Mouse (Mus musculus) layer of hippocampus, adult 8-10 months (tissue): ENCODE data around the gene Oxa1l. TPM values are rescaled to one million over a fixed set of nuclear protein-coding genes. Genes with fewer than 3 reads are reported as not detected.

ENCODE experiments used
- DNase-seq, 2 experiments: peaks; one replicate each; pipeline ENCODE4 v3.0.0; 2022; ENCODE audit warnings: low spot score in 2 of 2
- total RNA-seq, 4 experiments: library from RNA; stranded (reverse); gene quantifications; 2 replicates each; pipeline ENCODE4 v1.2.4; 2022

Oxa1l gene
- total RNA-seq, 4 experiments from 2014 or later: 50.0 to 56.6 (median 53.4) TPM

DNA sequence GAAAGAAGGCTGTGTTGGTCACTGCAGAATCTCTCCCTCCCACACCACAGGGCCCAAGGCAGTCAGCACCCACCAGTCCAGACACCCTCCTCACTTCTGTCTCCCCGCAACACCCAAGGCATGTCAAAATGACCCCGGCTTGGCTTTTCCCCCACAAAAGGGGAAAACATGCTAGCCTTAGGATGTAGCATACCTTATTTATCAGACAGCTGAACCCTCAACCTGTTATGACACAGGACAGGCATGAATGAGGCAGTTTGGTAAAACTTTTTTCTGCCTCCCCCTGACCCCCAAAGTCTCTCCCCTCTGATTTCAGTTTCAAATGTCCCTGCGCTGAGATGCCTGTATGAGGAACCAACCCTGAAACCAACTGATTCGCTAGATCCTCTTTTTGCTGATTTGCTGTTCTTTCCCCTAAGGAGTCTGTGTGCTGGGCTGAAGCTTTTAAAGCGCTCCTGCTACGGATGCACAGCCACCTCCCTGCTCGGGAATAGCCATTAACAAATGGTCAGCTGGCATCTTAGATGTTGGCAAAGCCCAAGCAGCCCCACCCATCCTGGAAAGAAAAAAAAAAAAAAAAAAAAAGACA, 48.5 kb downstream of the Oxa1l start:
- no peak for DNase-seq

DNA sequence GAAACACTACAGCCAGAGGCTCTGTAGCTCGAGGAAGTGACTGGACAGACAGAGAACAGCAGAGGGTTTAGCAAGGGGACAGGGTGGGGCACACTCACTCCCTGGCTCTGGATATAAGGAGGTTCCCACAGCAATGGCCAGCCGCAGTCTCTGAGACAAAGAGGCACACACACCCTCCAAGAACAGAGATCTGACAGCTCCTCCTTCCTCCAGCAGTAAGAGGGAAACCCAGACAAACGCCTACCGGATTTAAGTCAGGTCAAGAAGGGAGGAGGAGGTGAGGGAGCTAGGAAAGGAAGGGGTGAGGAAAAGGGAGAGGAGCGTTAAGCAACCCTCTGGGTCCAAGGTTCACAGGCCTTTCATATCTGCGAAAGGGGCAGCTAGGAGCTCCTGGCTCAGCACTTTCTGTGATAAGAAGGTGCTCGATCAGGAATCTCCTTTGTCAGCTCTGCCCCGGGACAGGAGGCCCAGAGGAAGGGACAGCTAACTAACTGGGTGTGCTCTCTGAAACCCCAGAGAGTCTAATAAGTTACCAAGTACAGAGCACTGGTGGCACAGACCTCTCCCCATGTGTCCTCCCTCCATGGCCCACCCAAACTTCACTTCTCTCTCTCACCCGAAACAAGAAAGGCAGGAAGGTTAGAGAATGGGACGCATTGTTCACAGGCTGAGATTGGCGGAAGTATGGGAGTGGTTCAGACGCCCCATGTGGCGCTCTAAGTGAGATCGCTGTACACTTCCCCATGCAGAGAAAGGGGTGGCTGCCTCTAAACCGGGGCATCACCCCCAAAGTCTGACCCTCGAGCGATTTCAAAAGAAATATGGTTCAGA, 49.6 kb downstream of the Oxa1l start:
- no peak for DNase-seq

DNA sequence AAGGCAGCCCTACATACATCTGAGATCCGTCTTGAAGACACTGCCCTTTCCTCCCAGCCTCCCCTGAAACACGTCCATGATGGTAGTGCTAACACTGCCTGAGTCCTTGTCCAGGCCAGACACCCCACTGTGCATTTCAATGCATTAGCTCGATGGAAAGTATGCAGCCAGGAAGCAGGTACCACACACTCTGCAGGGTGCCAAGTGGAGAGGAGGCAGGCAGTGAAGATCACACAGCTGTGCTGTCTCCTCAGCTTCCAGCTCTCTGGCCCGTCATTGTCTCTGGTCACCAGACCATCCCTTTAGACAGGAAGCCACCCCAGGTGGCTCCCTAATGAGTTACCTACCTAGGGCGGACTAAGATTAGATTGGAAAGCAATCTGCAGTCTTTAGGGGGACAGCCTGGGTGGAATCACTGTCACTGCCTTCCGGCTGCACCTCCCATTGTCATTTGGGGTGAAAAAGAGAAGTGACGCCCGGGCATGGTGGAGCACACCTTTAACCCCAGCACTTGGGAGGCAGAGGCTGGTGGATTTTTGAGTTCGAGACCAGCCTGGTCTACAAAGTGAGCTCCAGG, 51.5 kb downstream of the Oxa1l start:
- DNase-seq: no peak

DNA sequence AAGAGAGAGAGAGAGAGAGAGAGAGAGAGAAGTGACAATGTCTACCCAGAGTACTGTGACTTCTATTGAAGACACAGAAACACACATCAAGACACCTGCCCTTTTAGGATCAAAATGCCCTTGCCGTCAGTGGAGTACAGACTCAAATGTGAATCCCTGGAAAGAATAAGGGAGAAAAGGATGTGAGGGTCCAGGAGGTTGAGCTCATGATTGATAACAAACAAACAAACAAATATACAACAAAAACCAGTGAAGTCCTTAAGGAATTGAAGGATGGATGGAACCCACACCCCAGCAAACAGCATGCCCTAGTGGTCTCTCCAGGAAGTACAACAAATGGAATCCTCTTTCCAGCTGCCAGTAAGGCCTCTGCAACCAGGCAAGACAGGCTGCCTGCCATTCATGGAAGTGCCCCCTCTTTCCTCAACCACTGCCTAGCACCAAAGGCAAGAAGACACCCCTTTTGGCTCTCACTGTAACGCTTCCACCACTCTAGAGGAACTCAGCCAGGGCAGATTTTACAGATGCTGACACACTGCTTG, 52.1 kb downstream of the Oxa1l start:
- peak in 1 of 2 experiments; percentile 35 for DNase-seq

DNA sequence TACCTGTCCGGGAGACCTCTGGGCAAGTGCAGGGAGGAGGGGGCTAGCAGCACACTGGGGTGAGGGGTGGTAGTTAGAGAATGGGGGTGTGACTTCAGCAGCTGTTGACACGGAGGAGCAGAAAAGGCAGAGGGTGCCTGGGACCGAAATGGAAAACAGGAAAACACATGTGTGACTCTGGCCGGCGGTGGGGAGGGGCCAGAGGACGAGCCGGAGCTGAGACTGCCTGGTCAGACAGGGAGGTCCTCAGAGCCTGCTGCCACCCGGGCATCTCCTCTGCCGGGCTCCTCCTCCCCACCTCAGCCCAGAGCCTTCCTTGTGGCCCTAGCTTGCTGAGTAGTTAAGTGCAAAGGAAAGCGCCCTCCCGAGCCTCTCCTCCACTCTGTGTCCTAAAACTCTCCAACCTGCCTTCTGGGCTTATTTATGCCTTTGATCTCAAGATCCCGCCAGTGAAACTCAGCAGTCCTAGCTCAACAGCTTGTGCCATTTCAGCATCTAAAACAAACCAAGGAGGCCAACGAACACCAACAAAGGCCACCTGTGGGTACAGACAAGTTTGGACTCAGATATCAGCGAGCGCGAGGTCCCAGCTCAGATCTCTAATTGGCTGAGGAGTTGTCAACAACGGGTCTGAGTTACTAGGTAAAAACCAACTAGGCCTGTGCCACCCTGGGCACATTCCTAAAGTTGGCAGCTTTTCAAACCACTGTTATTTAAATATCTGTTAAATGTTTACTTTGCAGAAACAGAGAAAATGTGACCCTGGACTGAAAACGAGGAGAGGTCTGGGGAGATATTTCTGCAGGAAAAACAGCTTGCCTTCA, 53.5 kb downstream of the Oxa1l start:
- no peak for DNase-seq

DNA sequence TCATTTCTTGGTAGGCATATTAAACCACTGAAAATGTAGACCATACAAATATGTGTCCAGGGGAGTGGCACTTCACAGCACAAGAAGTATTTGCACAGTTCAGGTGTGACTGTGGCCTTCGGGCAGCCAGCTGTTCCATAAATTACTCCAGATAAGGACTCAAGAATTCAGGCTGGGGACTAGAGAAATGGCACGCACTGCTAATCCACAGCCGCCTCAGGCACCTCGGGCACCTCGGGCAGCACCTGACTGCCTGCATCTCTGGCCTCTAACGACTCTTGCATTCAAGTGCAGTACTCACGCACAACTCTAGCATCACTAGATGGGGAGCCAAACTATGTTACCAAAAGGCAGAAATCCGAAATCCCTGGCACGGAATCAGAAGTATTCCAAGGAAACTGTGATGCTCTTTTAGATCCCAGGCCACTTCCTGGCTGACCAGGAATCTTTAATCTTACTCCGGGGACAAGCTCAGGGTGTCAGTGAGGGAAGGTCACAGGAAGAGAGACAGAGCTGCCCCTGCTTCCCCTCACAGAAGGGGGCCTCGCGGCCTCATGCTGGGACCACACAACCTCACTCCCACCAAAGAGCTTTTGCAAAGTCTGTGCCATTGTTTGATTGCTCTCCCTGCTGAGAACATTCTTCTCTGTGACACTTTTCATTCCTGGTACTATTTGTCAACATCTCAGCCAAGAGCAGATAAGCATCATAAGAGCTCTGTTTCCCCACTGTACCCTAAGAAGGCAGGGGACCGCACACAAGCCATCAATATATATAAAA, 54.8 kb downstream of the Oxa1l start:
- no peak for DNase-seq

DNA sequence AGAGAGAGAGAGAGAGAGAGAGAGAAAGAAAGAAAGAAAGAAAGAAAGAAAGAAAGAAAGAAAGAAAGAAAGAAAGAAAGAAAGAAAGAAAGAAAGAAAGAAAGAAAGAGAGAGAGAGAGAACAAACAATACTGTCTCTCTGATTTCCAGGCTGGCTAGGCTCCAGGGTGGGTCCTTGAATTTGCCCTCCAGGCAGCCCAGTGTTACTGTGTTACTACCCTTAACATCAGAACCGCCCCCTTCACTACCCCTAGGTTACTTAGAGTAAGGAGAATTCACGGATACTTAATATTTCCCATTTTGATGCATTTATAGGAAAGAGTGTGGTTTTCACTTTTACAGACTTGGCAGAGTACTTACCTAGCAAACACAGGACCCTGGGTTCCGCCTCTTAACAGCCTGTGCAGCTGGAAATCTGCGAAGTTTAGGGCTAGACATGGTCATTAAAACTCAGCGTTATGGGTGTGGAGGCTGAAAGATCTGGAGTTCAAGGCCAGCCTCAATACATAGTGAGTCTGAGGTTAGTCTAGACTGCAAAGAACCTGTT, 55.7 kb downstream of the Oxa1l start:
- no peak for DNase-seq

DNA sequence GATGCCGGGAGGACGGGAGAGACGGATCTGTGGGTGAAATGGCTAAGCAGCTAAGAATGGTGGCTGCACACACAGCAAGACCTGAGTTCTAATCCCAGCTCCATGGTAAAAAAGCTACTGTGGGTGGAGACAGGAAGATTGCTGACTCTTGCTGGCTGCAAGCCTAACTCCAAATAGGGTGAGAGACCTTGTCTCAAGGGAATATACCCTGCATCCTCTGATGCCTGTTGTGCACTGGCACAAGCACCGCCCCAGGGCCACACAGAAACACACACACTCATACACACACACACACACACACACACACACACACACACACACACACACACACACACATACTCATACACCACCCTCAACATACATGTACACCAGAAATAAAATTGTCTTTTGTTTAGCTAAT, 56.2 kb downstream of the Oxa1l start:
- no peak for DNase-seq

DNA sequence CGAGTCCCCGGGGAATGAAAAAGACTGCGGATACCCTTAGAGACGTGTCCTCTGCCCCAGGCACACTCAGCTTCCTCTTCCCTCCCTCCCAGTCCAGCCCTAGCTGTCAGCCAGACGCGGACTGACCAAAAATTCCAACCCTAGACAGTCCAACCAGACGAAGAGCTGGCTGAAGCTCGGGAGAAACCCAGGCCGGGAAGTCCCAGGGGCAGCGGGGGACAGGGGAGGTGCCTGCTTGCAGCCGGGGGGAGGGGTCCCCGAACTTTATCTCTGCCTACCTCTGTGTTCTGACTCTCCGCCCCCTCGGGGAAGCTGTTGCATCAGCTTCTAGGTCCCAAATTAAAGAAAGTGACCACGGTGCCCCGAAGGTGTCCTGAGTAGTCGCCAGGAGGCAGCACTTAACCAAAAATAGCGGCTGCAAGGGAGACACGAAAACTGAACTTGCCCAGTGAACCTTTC, 57.0 kb downstream of the Oxa1l start, which contains the start of gene Slc7a7:
Slc7a7 (minus strand) TSS at position 158 of the 459 bp plus-strand sequence.
- no peak for DNase-seq

Other genes with a start within 250 kb of the Oxa1l start
- gene Dad1, start 106.7 kb upstream of the Oxa1l start, total RNA-seq: 100 to 1,000 TPM; 107 to 132 (median 119) TPM
- gene Abhd4, start 106.6 kb upstream of the Oxa1l start, total RNA-seq: 10 to 100 TPM; 51.6 to 78.9 (median 60.2) TPM
- not detected for gene Olfr49, start 75.9 kb upstream of the Oxa1l start, total RNA-seq
- 1 to 10 TPM; 2.0 to 6.5 (median 3.3) TPM for gene Slc7a7, start 56.9 kb downstream of the Oxa1l start, total RNA-seq
- gene Mrpl52, start 66.1 kb downstream of the Oxa1l start, total RNA-seq: 100 to 1,000 TPM in 2 of 4 experiments, 10 to 100 TPM in 2; 88.3 to 116 (median 96.6) TPM
- 10 to 100 TPM; 10.3 to 16.0 (median 13.4) TPM for gene Mmp14, start 70.8 kb downstream of the Oxa1l start, total RNA-seq
- gene Lrp10, start 103.3 kb downstream of the Oxa1l start, total RNA-seq: 10 to 100 TPM; 32.0 to 44.8 (median 36.7) TPM
- 10 to 100 TPM; 15.7 to 25.1 (median 18.7) TPM for gene Rem2, start 115.3 kb downstream of the Oxa1l start, total RNA-seq
- 10 to 100 TPM; 47.0 to 58.2 (median 51.9) TPM for gene Prmt5, start 156.7 kb downstream of the Oxa1l start, total RNA-seq
- gene Haus4, start 193.8 kb downstream of the Oxa1l start, total RNA-seq: 1 to 10 TPM; 3.6 to 9.7 (median 4.9) TPM
- gene Ajuba, start 216.7 kb downstream of the Oxa1l start, total RNA-seq: 1 to 10 TPM; 1.3 to 2.7 (median 1.9) TPM
- gene 4931414P19Rik, start 245.2 kb downstream of the Oxa1l start, total RNA-seq: 1 to 10 TPM; 4.4 to 7.8 (median 6.1) TPM